Mouse (Mus musculus): ENCODE measurements around the gene Ddo.

Gene Ddo

GRCm38 (mm10) chr10:40629656-40630311 lies at the start of gene Ddo:
Ddo (plus strand) TSS chr10:40630011.
- peak; percentile 73 for DNase-seq

GRCm38 (mm10) chr10:40583584-40584255 lies 46.1 kb upstream of the Ddo start:
- no peak for DNase-seq

- peak; percentile 83 for DNase-seq
These were observed 37.6 kb upstream of the Ddo start for GRCm38 (mm10) chr10:40592186-40592585.

GRCm38 (mm10) chr10:40597177-40597576 lies 32.6 kb upstream of the Ddo start:
- peak; percentile 13 for DNase-seq

GRCm38 (mm10) chr10:40604706-40605394 lies 25.0 kb upstream of the Ddo start:
- no peak for DNase-seq

- no peak for DNase-seq
These were observed 11.8 kb upstream of the Ddo start for GRCm38 (mm10) chr10:40617973-40618372.

GRCm38 (mm10) chr10:40619760-40620159 lies 10.1 kb upstream of the Ddo start:
- no peak for DNase-seq

GRCm38 (mm10) chr10:40629140-40629539 lies 671 bp upstream of the Ddo start:
- no peak for DNase-seq

- DNase-seq, result no peak
These were observed 646 bp downstream of the Ddo start for GRCm38 (mm10) chr10:40630457-40630856.

GRCm38 (mm10) chr10:40630961-40631360 lies 1.1 kb downstream of the Ddo start:
- DNase-seq, result no peak

- no peak for DNase-seq
These were observed 2.3 kb downstream of the Ddo start for GRCm38 (mm10) chr10:40632087-40632486.

GRCm38 (mm10) chr10:40637331-40637730 lies 7.5 kb downstream of the Ddo start:
- no peak for DNase-seq

GRCm38 (mm10) chr10:40638276-40638675 lies 8.5 kb downstream of the Ddo start:
- DNase-seq, result peak; percentile 92

- peak; percentile 63 for DNase-seq
These were observed 9.3 kb downstream of the Ddo start for GRCm38 (mm10) chr10:40638823-40639819.

- DNase-seq, result no peak
These were observed 10.6 kb downstream of the Ddo start for GRCm38 (mm10) chr10:40640406-40640805.

GRCm38 (mm10) chr10:40641901-40642300 lies 12.1 kb downstream of the Ddo start:
- no peak for DNase-seq

- DNase-seq, result no peak
These were observed 13.3 kb downstream of the Ddo start for GRCm38 (mm10) chr10:40643126-40643525.

GRCm38 (mm10) chr10:40644456-40644855 lies 14.6 kb downstream of the Ddo start:
- DNase-seq, result no peak

GRCm38 (mm10) chr10:40645346-40645745 lies 15.5 kb downstream of the Ddo start:
- no peak for DNase-seq

GRCm38 (mm10) chr10:40648776-40649175 lies 19.0 kb downstream of the Ddo start:
- DNase-seq, result no peak

- DNase-seq, result no peak
These were observed 19.8 kb downstream of the Ddo start for GRCm38 (mm10) chr10:40649634-40650033.

- no peak for DNase-seq
These were observed 21.9 kb downstream of the Ddo start for GRCm38 (mm10) chr10:40651676-40652075.

GRCm38 (mm10) chr10:40665270-40665669 lies 35.5 kb downstream of the Ddo start:
- no peak for DNase-seq
